Mouse (Mus musculus): ENCODE measurements around the gene Aqp3.
A peak's percentile ranks its signal among the peaks of the same experiment; 100 is the strongest.

The Aqp3 gene

DNA sequence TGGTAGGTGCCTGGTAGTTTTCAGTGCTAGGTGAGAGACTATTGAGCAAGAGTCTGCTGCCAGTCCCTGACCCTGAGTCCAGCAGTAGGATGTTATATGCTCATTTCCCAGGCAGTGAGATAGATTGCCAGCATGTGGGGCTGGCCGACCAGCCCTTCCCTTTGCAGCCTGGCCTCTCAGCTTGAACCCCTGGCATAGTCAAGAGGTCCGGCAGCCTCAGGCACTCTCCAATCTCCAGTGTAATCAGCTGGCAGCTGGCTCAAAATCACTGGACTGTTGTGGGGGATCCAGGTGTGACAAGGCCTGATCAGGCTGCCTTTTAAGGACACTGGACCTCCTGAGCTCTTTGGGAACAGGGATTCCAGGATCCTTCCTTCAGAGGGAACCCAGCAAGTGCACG is 34.6 kb downstream of the Aqp3 start:
- no peak for DNase-seq

DNA sequence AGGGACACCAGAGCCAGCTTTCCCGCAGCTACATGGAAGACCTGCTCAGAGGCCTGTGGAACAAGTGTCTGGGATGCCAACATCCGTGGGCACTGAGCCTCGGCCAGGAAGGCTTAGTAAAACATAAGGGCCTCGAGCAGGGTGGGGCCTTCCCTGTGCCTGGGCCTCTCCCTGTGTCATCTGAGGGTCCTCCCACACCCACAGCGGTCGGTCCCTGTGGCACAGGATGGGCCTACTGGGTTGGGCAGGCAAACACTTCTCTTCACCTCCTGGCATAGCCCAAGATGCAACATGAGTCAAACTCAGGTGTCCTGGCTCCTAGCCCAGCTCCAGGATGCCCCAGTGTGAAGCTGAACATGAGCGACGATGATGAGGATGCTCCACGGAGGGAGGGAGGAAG is 40.6 kb downstream of the Aqp3 start:
- DNase-seq, result no peak

- no peak for DNase-seq
These were observed 41.1 kb downstream of the Aqp3 start for GRCm38 (mm10) chr4:41056742-41057332.

- DNase-seq, result no peak
These were observed 41.7 kb downstream of the Aqp3 start for GRCm38 (mm10) chr4:41056253-41056652.

DNA sequence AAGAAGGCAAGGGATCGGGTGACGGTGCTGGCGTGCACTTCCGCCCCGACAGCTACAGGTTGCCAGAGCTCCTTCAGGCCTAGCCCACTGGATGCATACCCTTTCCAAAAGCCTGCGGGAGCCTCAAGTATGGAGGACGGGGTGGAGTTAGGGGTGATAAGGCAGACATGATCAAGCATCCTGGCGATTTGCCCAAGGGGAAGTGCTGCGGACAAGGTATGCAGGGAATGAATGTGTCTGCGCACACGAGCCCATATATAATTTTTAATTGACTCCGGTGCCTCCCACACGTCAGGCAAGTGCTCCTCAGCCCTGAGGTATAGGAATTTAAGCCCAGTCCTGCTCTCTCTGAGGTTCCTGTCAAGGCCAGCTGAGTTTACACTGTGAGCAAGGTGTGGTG is 42.9 kb downstream of the Aqp3 start:
- peak; percentile 34 for DNase-seq

DNA sequence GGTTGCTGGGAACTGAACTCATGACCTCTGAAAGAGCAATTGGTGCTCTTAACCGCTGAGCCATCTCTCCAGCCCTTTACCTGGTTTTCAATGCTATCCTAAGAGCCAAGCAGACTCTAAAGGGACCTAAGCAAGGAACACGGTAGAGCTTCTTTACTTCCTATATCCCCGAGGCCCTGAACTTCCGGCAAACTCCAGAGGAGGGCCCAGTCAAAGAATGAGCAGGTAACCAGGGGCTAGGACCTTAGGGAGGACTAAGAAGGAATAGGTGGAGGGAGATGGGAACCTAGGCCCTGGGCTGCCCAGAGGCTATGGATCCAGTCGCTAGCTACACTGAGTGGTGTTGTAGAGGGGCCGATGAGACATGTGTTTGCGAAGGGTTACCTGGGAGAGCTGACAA is 46.2 kb downstream of the Aqp3 start:
- no peak for DNase-seq

GRCm38 (mm10) chr4:41050726-41051675 is 47.0 kb downstream of the Aqp3 start:
- peak; percentile 91 for DNase-seq

DNA sequence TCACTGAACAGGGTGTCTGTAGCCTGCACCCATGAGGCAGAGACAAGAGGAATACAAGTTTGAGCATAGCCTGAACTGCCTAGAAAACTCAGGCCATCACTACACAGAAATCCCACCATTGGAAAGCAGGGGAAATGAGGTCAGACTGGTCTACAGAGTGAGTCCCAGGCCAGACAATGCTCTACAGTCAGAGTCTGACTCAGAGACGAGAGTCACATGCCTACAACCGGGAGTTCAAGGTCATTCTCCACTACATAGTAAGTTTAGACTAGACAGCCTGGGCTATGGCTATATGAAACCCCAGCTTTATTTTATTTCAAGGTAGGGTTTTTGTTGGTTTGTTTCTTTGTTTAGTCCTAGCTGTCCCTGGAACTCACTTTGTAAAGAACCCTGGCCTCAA is 49.1 kb downstream of the Aqp3 start:
- no peak for DNase-seq

DNA sequence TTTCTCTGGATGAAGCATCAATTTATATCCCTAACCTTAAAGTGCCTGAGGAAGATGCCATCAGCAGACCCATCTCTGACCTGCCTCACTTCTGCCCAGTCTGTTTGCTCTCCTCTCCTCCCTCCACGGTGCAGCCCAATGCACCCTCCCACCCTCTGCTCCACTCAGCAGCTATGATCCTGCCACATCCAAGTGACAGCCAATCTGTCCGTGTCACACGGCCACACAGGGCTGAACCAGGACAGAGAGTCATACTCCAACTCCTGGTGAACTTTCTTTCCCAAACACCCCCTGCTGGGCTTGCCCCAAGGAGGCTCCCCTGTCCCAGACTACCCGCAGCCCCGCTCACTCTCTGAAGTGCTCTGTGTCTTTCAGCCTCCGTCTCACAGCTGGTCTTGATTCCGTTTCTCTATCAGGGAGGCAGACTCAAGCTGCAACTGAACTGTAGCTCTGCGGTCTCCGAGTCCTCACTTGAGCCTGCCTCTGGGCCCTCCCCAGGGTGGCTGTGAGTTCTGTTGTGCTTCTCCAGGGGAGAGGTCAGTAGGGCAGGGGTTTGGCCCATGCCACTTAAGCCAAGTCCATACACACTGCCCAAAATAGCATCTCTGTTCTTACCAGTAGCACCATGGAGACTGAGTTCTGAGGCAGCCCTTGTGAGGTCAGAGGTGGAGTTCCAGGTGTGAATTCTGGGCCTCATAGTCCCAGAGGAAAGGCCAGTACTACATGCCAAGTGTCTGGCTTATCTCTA is 50.3 kb downstream of the Aqp3 start, which contains the start of gene Aqp7:
Gene Aqp7 (minus strand): TSS at position 616 of the 748 bp plus-strand sequence.
- peak; percentile 29 for DNase-seq

GRCm38 (mm10) chr4:41046254-41046795 is 51.7 kb downstream of the Aqp3 start:
- DNase-seq, result no peak

DNA sequence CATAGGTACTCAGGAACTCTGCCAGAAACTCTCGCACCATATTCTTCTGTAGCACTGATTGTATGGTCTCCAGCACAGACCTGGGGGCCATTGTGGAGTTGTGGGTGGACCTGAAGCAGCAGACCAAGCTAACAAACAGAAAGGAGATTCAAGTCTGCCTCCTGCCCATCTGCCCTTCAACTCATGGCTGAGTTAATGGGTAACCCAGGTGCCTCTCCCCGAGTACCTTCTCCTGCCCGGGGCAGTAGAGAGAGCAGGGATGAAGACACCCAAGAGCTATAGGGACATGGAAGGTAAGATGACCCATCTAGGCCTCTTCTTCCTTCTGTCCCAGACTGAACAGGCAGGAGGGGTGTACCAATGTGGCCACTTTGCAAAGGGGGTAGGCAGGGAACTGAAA is 52.7 kb downstream of the Aqp3 start:
- DNase-seq, result no peak

DNA sequence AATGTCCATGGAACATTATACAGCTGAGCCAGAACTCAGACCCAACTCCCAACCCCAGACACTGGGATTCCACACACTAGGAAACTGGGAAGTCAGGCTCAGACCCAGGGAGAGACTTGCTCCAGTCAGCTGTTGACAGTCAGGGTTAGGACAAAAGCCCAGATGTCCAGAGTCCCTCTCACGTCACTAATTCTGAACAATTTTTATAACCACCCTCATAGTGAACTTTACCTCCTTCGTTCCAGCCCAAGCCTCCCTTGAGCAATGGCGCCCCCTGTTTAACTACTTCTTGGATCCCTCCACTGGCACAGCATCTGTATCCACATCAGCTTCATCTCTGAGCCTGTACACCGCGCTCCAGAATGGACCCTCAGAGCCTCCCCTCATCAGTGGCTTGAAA is 54.0 kb downstream of the Aqp3 start:
- no peak for DNase-seq

- DNase-seq, result no peak
These were observed 55.1 kb downstream of the Aqp3 start for GRCm38 (mm10) chr4:41042880-41043279.

Measured in embryo, embryonic 11 days (tissue).